Mouse (Mus musculus) layer of hippocampus, postnatal 14 days (tissue): Measurements from ENCODE around the gene Pick1. TPM values are rescaled to one million over a fixed set of nuclear protein-coding genes. Genes with fewer than 3 reads are reported as not detected.

Source experiments
- DNase-seq, 2 experiments: peaks; one replicate each; pipeline ENCODE4 v3.0.0; 2021 to 2022; ENCODE audit warnings: low spot score in 2 of 2, mixed read lengths in 1 of 2
- long read RNA-seq, 2 experiments: library from polyadenylated mRNA; stranded (forward); transcript quantifications; one replicate each; pipeline ENCODE4 v2.0.0; 2021
- total RNA-seq, 2 experiments: library from RNA; stranded (reverse); gene quantifications; 2 replicates each; pipeline ENCODE4 v1.2.3; 2021

The Pick1 gene
- 10 to 100 TPM; 47.6 to 47.8 TPM for total RNA-seq
- long read RNA-seq, experiment 1, transcript Pick1-201 (13 exons, 1,977 nt): major isoform, 8 of 16 reads
- long read RNA-seq, experiment 1, partial matches to known transcripts: 0 of 16 reads
- long read RNA-seq, experiment 1, other reads (novel, unspliced or antisense): 5 of 16 reads
- long read RNA-seq, experiment 2, transcript Pick1-201 (13 exons, 1,977 nt): major isoform, 19 of 33 reads
- long read RNA-seq, experiment 2, partial matches to known transcripts: 6 of 33 reads
- long read RNA-seq, experiment 2, other reads (novel, unspliced or antisense): 5 of 33 reads

DNA sequence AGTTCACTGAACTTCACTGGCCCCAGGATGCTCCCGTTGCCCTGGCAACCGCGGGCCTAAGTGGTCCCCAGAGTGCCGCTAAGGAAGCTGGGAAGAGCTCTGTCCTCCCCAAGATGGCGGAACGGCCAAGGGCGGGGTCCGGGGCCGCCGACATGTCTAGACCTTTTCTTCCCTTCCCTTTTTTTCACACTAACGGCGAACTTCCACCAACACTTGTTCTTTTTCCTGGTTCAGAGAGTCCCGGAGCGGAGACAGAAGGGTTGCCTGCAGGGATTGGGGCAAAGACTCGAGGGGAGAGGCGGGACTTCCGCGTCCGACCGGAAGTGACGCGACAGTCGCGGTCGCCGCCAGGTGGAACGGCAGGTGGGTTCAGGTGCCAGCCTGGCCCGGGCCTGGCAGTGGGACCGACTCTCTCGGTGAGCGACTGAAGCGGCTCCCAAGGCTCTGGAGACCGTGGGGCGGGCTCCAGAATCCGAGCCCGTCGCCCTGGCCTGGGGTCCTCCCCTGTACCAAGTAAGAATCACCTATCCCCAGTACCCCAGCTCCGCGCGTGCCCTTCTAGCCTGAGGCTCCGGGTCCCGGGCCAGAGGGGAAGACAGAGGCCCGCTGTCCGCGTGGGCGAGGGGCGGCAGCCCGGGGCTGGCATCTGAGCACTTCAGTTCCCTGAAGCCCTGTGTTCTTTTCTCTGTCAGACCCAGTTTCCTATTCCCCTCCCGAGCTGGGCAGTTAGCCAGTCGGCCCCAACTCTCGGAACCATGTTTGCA, at the start of gene Pick1, which contains the start of gene Gm49486:
Pick1 (plus strand) TSS at position 116 of the 764 bp plus-strand sequence.
Gm49486 (plus strand) TSS at position 334 of the 764 bp plus-strand sequence.
- peak; percentile 86 to 90 for DNase-seq

DNA sequence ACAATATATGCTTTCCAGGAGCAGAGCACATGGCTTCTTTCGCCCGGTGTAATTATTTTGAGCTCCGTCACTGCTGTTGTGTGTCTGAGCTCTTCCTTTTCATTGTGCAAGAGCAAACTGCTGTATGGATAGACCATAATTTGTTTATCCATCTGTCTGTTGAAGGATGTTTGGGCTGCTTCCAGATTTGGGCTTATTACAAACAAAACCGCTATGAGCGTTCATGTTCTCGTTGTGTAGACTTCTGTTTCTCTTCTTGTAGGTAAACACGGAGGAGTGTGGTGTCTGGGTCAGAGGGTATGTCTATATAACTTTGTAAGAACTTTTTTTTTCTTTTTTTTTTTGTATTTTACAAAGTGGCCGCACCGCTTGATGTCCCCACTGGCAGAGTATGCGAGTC, 43.8 kb upstream of the Pick1 start:
- no peak for DNase-seq

DNA sequence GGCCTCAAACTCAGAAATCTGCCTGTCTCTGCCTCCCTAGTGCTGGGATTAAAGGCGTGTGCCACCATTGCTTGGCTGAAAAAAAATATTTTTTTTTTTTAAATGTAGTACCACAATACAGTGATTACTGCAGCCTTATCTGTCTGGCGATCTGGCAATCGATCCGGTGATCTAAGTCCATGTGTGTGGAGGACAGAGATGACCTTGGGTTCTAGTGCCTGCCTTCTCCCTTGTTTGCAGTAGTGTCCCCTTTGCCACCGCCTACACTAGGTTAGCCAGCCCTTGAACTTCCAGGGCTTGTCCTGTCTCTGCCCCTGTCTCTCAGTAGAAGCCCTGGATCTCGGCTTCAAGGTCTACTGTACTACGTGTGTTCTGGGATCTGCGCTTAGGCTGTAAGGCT, 41.2 kb upstream of the Pick1 start:
- DNase-seq: no peak

DNA sequence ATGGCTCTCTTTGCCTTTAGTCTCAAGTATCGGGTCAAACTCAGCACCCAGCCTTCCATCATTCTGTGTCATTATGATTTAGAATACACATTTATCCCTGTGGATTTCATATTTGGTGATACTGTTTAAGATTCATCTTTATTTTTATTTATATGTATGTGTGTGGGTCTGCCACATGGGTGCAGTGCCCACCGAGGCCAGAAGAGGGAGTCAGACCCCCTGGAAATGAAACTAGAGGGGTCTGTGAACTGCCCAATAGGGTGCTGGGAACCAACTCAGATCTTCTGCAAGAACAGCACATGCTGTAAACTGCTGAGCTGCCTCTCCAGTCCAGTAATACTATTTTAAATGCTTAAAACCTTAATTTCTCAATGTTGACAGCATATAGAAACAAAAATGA, 37.5 kb upstream of the Pick1 start:
- no peak for DNase-seq

DNA sequence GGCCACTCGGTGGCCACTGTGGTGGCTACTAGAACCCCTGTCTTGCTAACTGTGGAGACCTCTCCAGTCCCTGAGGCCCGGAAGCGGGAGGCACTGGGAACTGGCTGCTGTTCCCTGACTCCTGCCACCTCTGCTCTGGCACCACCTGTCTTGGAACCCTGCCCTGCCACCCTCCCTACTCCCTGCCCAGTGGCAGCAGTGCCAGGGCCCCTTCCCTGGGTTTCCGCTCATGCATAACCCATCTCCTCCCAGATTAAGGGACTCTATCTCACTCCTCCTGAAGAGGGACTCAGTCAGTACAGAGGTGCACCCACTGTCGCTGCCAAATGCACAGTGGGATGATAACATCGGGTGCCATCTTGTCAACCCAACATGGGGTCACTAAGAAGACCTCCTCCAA, 36.5 kb upstream of the Pick1 start:
- no peak for DNase-seq

DNA sequence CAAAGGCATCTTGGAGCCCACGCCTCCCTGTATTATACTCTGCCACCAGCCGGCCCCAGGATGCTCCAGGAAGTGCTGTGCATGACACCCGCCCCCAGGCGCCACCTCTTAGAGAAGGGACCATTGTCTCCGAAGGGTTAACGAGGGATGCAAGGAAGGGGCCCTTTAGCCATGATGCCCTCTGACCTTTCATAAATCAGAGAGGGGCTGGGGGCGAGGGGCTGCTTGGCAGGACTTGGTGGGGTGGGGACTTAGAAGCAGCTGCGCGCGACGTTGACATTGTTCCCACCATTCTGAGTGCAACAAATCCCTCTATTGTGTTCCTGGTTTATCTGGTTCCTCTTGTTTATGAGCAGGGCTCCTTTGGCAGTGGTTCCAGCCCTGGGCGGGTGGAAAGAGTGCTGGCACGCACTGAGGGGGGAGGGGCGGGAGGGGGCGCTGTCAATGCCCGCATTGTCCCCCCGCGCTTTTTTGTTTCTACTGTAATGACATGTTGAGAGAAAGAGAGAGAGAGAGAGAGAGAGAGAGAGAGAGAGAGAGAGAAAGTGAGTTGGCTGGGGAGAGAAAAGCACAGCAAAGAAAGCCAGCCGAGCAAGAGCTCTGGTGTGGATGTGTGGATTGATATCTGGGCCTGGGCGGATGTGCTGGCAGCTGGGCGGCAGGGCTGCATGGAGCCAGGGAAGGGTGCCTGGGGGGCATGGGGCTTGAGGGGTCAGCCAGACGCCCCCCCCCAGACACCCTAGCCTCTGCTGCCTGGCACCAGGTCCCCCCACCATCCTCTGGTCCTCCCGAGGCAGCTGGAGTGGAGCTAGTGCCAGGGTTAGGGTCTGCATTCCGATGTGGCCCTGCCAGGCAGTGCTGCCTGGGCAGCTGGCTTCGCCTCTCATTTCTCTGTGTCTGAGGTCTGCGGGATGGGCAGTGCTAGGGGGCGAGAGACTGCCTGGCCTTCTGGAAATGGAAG, 35.8 kb upstream of the Pick1 start:
- DNase-seq: peak; percentile 59 to 71

DNA sequence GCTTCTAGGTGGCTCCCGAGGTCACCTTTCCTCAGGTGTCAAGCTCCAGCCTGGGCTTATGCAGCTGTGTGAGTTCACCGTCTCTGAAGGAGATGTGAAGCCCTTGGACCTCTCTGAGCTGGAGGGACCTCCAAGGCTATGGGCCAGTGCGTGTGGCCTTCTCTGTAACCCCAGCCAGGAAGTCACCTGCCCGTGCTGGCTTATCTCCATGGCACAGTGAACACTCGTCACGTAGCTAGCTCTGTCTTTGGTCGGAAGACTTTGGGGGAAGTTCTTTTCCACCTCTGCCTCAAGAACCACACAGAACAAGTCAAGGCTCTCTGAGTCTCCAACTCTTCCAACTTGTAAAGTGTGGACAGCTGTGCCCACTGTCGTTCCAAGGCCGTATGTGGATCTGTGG, 34.9 kb upstream of the Pick1 start:
- no peak for DNase-seq

DNA sequence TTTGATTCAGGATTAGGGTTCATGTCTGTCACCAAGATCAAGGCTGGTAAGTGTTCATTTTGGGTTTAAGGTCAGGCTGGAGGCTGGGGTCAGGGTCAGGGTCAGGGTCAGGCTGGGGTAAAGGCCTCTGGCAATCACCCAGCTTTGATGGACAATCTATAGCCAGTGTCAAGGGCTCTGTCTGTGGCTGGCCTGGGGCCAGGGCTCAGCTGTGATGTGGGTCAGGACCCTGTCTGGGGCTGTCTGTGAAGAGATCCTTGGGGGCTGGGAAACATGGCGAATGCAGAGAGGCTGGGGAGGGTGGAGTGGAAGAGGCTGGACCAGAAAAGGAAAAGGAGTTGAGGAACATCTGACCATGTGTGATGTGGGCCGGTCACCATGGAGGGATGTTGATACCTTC, 34.0 kb upstream of the Pick1 start:
- no peak for DNase-seq

DNA sequence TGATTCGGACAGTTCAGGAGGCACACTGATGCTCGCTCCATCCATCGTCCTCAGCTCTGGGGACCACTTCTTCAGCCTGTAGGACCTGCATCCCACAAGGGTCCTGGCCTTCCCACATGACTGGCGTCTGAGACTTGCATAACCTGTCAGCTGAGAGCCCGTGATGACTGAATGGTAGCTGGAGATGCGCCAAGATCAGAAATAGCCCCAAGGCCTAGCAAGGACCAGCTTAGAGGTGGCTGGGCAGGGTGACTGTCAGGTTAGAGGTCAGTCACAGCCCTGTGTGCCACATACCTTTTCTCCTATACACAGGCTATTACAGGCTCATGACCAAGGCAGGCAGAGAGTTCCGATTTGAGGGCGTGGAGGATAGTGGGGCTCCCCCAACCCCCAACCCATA, 33.5 kb upstream of the Pick1 start:
- no peak for DNase-seq

DNA sequence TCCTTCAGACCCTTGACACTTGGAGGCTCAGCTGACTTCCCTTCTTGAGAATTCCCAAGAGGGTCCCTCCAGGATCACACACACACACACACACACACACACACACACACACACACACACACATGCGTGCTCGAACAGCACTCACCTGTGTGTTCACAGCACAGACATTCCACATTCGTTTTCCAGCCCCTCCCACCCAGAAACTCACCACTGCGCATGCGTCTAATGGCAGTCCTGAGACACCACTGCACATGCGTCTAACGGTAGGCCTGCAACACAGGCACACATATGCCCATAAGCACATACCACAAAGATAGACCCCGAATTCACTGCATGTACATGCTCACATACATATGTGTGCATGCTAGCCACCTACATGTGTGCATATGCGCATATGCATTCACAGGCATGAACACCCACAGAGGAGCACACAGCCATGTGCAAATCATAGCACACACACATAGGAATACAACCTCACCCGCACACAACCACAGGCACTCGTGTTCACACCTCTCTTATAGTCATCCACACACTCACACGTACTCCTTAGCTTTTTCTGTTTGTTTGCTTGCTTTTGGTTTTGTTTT, 29.5 kb upstream of the Pick1 start:
- DNase-seq: no peak

DNA sequence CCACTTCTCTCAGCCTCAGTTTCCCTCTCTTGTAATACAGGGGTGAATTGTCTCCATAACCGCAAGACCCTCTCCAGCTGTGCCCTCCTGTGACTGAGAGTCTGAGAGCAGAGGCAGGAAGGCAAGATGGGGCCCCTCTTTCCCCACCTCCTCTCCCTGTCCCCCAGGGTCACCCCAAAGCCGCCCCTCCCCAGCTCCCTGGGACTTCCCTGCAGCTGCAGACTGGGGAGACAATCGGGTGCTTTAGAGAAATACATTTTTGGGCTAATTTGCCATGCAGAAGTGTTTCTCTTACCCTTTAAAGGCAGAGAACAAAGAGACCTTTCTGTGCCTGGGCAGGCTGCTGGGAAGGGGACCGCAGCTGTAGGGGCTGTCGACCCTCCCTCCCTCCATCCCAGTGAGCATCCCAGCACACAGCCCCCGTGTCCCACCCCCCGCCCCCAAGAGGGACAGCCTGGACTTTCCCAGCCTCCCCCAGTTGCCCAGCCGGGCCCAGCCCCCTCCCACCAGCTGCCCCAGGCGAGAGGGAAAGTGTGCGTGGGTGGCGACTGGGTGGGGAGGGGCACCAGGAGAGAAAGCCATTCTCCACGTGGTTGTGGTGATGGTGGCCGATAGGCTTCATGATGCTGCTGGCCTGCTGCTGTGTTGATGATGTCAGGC, 27.4 kb upstream of the Pick1 start:
- peak in 1 of 2 experiments; percentile 52 for DNase-seq

DNA sequence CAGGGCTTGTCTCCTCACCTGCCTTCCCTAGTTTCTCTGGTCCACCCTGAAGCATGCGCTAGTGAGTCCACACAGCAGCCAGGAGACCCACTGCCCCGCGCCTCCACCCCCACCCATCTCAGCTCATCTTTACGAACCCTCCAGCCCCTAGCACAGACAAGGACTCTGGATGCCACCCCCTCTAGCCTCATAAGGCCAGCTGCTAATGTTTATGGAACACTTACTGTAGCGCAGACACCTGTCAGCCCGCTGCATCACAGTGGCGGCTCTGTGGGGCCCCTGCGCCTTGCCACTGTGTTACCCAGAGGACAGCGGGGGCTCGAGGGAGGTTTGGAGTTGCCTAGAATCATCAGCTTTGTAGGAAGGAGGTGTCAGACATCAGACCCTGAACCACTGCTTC, 26.4 kb upstream of the Pick1 start:
- no peak for DNase-seq

DNA sequence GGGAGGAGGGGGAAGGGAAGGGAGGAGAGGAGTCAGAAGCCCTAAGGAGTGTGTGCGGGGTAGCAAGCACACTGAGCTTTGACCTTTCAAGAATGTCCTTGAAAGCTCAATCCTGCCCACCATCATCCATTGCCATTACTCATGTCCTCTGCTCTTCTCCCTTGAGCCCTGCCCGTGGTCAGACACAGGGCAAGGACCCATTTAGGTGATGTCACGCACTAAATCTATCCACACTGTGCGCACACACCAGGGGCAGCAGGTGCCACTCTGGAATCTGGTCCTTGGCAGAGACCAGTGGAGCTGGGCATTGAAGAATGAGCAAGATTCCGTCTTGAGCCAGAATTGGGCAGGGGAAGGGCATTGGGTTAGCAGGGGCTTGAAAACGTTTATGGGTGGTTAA, 20.8 kb upstream of the Pick1 start:
- DNase-seq: no peak

DNA sequence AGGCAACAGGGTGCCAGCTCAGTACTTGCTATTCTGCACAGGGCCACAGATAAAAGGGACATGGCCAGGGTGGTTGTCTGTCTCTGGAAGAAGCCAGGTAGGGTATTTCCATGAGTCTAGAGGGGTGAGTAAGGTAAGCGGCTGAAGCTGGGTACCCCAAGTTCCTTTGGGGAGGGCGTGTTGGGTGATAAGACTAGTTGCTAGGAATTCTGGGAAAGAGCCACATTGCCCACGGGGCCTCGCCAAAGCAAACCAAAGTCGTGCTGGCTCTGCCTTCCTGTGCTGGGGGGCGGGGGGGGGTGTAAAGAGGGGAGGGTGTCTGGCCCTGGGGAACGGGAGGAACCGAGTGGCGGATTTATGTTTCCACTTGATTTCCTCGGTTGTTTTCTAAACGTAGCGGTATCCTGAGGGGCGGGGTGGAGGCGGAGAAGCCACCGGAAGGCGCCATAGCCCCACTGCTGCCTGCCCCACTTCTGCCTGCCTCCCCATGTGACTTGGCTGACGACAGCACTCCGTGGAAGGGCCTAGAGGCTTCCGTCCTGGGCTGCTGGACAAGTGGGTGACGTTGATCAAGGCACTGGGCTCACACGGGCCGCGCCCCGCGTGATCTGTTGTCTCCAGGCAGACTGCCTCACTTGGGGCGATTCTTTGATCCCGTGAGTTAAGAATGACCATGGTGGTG, 20.1 kb upstream of the Pick1 start:
- DNase-seq: no peak

DNA sequence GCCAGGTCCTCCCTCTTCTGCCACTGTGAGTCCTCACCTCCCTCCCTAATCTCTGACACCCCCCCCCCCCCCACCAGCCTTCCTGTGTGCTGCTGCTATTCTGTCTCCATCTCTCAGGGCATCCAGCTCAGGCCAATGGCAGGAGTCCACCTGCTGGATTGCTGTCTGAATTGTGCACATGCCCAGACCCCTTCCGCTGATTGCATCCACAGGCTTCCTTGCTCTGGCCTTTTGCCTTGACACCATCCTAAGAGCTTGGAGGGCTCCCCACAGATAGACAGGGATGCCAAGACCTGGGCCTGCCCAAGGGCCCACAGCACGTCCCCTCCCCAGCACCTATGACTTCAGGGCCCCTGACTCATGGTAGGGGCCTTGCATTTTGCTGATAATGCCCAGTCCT, 18.6 kb upstream of the Pick1 start:
- no peak for DNase-seq

DNA sequence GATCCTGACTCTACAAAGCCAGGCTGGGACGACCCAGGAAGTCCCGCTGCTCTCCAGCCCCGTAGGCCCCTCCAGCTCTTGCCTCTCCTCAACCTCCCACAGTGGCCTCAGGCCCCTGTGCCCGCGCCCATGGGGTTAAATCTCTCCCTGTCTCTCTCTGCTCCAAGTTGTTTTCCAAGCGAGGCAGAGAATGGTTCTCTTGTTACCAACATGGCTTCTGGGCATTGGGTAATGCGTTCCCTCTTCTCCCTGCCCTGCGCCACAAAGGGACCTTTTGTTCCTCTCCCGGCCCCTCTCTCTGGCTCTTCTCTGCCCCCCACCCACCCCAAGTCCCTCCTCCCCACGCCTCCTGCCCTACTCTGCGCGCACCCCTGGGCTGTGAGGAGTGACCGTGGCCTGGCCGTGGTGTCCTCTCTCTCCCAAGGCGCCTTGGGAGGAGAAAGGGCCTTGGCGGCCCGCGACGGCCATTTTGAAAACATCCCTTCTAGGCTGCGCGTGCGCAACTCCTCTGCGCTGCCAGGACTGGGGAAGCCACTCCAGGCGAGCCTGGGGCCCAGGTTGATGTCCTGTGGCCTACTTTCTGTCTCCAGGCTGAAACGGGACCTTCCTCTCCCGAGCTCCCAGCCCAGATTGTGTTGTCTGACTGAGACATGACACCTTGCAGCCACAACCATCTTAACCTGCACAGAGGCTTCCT, 16.1 kb upstream of the Pick1 start:
- DNase-seq: no peak

DNA sequence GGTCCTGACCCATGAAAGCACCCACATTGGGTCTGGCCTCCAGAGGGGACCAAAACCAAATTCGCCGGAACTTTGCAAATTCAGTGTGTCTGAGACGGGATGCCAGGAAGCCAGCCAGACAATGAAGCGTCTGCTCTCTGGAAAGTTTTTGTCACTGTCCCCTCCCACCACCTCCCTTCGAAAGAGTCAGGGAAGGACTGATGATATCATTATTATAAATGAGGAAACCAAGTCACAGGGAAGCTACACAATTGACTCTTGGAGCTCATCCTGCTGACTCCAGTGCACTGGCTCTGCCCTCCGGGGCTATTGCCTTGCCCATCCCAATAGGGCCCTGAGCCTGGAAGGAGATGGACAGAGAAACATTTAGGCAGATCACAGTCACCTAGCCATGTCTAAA, 15.4 kb upstream of the Pick1 start:
- no peak for DNase-seq

DNA sequence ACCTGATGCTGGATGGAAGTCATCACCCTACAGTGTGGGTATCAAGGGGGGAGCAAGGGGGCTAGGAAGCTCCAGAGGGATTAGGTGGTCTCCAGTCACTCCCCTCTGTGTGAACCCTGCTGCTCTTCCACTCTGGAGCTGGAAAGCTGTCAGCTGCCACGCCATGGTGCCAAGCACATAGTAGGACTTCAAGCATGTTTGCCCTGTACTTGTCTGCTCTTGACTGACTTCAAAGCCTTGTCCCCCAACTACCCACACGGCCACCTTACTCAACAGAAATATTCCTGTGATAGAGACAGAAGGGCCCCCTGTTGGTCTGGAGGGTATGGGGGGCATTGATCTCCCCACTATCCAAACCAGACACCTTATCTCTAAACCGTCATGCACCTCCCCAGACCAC, 12.8 kb upstream of the Pick1 start:
- DNase-seq: no peak

DNA sequence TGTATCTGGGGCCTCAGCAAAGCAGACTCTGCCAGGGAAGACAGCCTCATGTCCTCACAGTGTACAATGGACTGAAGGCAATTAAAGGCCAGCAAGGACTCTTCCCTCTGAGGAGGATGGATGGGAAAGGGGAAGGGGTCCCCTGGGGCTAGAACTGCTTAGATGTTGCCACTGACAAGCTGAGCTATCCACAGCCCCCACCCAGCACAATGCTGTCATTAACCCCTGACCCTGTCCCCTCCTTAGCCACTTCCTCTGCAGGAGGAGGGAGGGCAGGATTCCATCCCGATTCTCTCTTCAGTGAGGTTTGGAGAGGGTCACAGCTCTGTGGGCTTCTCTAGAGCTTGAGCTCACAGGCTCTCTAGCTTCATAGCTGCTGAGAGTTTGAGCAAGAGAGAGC, 9.4 kb upstream of the Pick1 start:
- DNase-seq: no peak

DNA sequence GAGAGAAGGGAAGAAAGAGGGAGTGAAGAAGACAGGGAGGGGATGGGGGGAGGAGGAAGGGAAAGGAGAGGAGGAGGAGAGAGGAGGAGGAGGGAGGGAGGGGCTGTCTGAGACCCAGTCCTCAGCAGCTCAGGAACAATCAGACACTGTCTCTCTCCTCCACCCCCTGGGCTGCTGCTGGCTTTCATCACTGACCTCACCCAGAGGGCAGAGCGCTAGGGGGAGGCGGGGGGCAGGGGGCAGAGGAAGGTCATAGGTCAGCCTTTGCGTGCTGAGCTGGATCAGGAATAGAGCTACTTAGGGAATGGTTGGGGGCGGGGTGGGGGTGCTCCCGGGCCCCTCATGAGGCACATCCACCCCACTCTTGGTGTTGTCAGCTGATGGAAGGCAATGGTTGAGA, 5.3 kb upstream of the Pick1 start:
- no peak for DNase-seq
